Mouse (Mus musculus) erythroblast, adult 5-6 weeks (primary cell): Measurements from ENCODE around the gene Gid4. TPM values are rescaled to one million over a fixed set of nuclear protein-coding genes. Genes with fewer than 3 reads are reported as not detected.
"Not testable (repeated sequence)": the region's sequence is repeated elsewhere in the genome, so short reads cannot be mapped to it uniquely, and the experiment has no call there.

Experiments used
- ATAC-seq: replicated peaks from 2 replicates; pipeline ENCODE4 v1.8.0; 2016; ENCODE audit warnings: moderate number of reproducible peaks, mild to moderate bottlenecking, moderate TSS enrichment, inconsistent platforms; ENCODE audit not compliant: poor library complexity, low FRiP score, severe bottlenecking
- total RNA-seq, 2 experiments: library from RNA; stranded (forward) in 1 of 2; stranded (reverse) in 1 of 2; fragments of 150-400 nt in 1 of 2; fragments of 200-764, 138-1000 nt in 1 of 2; gene quantifications; 2 replicates each; pipeline versions ENCODE4 v1.2.3 to v1.2.4; 2015 to 2017; ENCODE audit warnings: low replicate concordance in 2 of 2

Gene Gid4
- total RNA-seq, 2 experiments from 2014 or later = 3.7 to 7.3 TPM

DNA sequence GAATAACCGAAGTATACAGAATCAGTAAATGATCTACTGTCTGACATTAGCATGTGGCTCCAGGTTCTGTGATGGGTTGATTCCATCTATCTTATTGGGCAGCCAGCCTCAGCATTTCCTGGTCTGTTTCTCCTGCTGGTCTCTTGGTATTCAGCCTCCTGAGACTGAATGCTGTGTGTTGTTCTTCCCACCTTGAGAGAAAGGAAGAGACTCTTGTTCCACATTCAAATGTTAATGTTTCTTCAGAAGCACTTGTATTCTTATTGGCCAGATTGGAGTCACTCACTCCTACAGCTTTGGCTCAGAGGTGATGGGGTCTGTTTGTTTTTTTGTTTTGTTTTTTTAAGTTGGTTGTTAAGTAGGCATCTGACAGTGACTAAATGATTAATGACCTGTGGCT lies 6.1 kb downstream of the Gid4 start:
- no peak for ATAC-seq

- no peak for ATAC-seq
These were observed 9.5 kb downstream of the Gid4 start for GRCm38 (mm10) chr11:60426417-60426816.

GRCm38 (mm10) chr11:60427628-60428027 lies 10.7 kb downstream of the Gid4 start:
- no peak for ATAC-seq

DNA sequence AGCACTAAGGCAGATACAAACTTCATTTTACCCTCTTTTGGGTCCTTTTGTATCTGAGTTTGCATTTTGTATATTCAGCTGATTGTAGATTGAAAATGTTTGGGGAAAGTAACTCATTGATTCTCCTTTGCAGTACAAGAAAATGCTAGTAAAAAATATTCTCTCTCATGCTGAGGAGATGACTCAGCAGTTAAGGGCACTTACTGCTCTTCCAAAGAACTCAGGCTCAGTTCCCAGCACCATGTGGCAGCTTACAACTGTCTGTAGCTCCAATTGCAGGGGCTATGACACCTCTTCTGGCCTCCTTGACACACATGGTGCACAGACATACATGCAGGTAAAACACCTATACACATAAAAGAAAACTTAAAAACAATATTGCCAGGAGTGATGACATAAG lies 16.6 kb downstream of the Gid4 start:
- no peak for ATAC-seq

- no peak for ATAC-seq
These were observed 18.2 kb downstream of the Gid4 start for GRCm38 (mm10) chr11:60435133-60435532.

- no peak for ATAC-seq
These were observed 19.7 kb downstream of the Gid4 start for GRCm38 (mm10) chr11:60436618-60437017.

GRCm38 (mm10) chr11:60439621-60440020 lies 22.7 kb downstream of the Gid4 start:
- not testable (repeated sequence) for ATAC-seq

GRCm38 (mm10) chr11:60440176-60440575 lies 23.2 kb downstream of the Gid4 start:
- ATAC-seq = no peak

GRCm38 (mm10) chr11:60442896-60443295 lies 26.0 kb downstream of the Gid4 start:
- no peak for ATAC-seq

DNA sequence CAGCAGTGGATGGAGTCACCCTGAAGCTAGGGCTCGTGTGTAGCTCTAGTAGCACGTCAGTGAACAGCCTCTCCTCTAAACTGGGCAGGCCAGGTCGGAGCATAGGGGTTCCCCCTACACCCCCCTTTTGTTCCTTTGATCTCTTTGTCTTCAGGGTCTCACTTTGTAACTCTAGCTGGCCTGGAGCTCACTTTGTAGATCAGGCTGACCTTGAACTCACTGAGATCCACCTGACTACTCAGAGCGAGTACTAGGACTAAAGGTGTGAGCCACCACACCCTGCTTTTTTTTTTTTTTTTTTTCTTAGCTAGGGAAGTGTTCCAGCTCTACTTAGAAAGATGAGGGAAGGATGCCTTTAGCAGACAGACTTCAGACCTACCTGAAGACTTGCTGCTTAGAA lies 27.1 kb downstream of the Gid4 start:
- ATAC-seq = no peak

GRCm38 (mm10) chr11:60454080-60454744 lies 37.3 kb downstream of the Gid4 start, which contains the start of gene Drg2:
Gene Drg2 (plus strand): TSS chr11:60454591.
- ATAC-seq = peak; percentile 72

DNA sequence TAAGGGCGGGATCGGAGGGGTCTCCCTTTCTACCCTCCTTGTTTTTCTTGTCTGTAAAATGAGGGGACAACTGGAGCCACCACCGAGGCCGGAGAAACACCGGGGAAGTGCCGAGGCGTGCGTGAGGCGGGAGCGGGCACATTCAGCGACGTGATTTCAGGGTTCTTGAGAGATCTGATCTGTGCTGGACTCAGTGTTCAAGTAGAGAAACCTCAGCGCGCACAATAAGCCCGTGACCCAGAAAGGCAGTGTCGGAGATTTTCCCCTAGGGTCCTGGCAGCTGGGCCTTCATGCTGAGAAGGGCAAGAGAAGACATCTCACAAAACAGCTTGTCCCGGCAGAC lies 37.8 kb downstream of the Gid4 start:
- ATAC-seq = peak; percentile 35; the same call in 1 of the 2 replicates

DNA sequence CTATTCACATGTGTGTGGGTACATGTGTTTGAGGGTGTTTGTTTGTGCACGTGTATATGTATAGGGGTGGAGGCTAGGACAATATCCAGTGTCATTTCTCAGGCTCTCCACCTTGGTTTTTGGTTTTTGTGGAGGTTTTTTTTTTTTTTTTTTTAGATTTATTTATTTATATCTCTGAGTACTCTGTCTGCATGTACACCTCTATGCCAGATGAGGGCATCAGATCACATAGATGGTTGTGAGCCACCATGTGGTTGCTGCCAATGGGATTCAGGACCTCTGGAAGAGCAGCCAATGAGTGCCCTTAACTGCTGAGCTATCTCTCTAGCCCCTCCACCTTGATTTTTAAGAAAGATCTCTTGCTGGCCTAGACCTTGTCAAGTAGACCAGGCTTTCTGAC lies 41.0 kb downstream of the Gid4 start:
- ATAC-seq = no peak

GRCm38 (mm10) chr11:60465943-60466380 lies 49.0 kb downstream of the Gid4 start:
- peak; percentile 56 for ATAC-seq

DNA sequence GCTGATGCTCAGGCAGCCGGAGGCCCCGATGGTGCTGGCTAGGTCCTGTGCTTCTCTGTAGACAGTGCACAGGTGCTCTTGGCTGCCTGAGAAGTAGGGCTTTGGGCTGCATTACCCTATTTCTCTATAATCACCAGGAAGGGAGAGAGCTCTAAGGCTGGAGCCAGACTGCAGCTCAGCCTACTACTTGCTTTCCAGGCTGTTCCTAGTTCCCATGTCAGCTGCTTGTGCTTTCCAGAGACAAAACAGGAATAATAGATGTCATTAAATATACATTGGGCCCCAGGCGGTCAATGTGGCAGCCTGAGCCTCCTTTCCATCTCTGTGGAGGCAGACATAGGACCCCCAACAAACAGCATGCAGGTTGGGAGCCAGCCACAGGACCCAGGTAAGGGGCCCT lies 52.1 kb downstream of the Gid4 start, which contains the start of gene Myo15:
Gene Myo15 (plus strand): TSS at position 301 of the 400 bp plus-strand sequence.
- ATAC-seq = no peak

GRCm38 (mm10) chr11:60470743-60471142 lies 53.8 kb downstream of the Gid4 start:
- ATAC-seq = no peak

DNA sequence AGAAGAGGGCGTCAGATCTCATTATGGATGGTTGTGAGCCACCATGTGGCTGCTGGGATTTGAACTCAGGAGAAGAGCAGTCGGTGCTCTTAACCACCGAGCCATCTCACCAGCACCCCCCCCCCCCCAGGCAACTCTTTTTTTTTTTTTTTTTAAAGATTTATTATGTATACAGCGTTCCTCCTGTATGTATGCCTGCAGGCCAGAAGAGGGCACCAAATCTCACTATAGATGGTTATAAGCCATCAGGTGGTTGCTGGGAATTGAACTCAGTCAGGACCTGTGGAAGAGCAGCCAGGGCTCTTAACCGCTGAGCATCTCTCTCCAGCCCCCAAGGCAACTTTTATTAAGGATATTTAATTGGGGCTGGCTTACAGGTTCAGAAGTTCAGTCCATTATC lies 57.6 kb downstream of the Gid4 start:
- no peak for ATAC-seq

DNA sequence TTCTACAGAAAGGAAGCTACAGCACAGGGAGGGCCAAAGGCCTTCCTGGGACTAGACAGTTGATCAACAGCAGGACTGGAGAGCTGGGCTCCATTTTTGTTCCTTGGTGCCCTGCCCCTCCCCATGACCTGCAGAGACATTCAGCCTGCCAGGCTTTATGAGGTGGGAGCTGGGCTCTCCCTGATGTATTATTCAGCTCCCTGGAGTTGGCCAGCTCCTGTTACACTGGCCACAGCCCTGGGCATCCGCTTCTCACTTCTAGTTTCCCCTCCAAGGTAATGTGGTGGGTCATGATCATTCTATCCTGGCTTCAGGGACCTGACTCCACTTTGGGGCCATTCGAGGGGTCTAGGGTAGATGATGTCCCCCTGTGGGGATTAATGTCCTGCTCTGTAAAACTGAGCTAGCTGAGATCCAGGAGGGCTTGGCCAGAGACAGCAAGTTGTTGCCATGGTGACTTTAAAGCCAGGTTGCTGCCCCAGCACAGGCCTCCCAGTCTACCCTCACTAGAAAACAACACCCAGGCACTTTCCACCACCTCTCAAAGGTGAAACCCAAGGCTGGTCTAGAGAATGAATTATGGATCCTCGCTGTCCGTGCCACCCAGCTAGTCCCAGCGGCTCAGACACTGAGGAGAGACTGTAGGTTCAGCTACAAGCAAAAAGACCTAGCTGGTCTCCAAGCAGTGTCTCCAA lies 58.9 kb downstream of the Gid4 start:
- ATAC-seq = no peak

GRCm38 (mm10) chr11:60478121-60478520 lies 61.2 kb downstream of the Gid4 start:
- no peak for ATAC-seq

DNA sequence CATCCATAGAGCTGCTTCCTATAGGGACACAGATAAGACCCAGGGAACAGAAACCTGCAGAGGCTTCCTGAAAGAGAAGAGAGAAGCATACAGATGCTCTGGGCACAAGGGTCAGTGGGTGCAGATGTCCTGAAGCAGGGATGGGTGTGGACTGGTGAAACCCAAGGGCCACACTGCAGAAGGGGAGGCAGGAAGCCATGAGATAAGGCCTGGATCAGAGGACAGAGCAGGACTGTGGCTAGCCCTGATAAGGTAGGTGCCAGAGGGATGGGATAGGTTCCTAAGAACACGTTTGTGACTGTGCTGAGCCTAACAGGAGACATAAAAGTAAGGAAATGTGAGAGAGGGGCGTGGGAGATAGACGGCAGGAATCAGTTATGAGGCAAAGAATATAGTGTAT lies 69.3 kb downstream of the Gid4 start:
- ATAC-seq = peak; percentile 91

DNA sequence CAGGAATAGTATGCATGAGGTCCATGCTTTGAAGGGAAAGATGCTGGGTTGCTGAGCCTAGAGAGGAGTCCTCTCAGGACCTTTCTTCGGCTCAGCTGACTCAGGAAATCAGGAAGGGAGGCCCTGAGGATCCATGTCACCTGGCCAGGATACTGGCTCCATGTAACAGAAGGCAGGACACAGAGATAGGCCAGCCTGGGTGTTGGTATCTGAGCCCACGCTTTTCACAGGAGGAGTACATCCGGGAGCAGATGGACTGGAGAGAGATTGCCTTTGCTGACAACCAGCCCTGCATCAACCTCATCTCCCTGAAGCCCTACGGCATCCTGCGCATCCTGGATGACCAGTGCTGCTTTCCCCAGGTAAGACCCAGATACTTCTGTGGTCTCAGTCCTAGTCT lies 75.8 kb downstream of the Gid4 start:
- ATAC-seq = no peak
